Mouse (Mus musculus) limb, embryonic 14.5 days (tissue): ENCODE measurements around the gene Snrk. TPM values are rescaled to one million over a fixed set of nuclear protein-coding genes. Genes with fewer than 3 reads are reported as not detected.

ENCODE experiments used
- ATAC-seq: fragments of 200-750 bp; cut with Nextera tagmentation; 2 replicates; pipeline ENCODE4 v1.8.0; 2017; ENCODE audit warnings: low read depth, moderate number of reproducible peaks, moderate TSS enrichment; ENCODE audit not compliant: low FRiP score
- DNase-seq: peaks from one replicate; pipeline ENCODE4 v3.0.0-alpha.2; 2015; ENCODE audit warnings: low spot score
- H3K27ac ChIP-seq: fragments of 300-500 bp; sonication (generic); replicated peaks from 2 replicates; pipeline ENCODE4 v1.5.1; 2014; ENCODE audit warnings: low read depth, mild to moderate bottlenecking, low read length, moderate library complexity, mixed read lengths
- H3K27me3 ChIP-seq: fragments of 300-500 bp; sonication (generic); 2 replicates; pipeline ENCODE4 v1.6.1; 2014; ENCODE audit warnings: low read length, mixed read lengths; ENCODE audit not compliant: control insufficient read depth, insufficient read depth
- H3K36me3 ChIP-seq: fragments of 300-500 bp; sonication (generic); 2 replicates; pipeline ENCODE4 v1.6.1; 2014; ENCODE audit warnings: mild to moderate bottlenecking, low read length, moderate library complexity, mixed read lengths; ENCODE audit not compliant: control insufficient read depth, insufficient read depth
- H3K4me1 ChIP-seq: fragments of 300-500 bp; sonication (generic); 2 replicates; pipeline ENCODE4 v1.6.1; 2014; ENCODE audit warnings: antibody characterized with exemption, low read length, mixed read lengths; ENCODE audit not compliant: control insufficient read depth, insufficient read depth
- H3K4me2 ChIP-seq: fragments of 300-500 bp; sonication (generic); replicated peaks from 2 replicates; pipeline ENCODE4 v1.6.1; 2014; ENCODE audit warnings: low read depth, mild to moderate bottlenecking, low read length, moderate library complexity; ENCODE audit not compliant: severe bottlenecking
- H3K4me3 ChIP-seq: fragments of 300-500 bp; sonication (generic); replicated peaks from 2 replicates; pipeline ENCODE4 v1.5.1; 2014; ENCODE audit warnings: low read length
- H3K9ac ChIP-seq: fragments of 300-500 bp; sonication (generic); 2 replicates; pipeline ENCODE4 v1.6.1; 2014; ENCODE audit warnings: mild to moderate bottlenecking, low read depth, low read length, moderate library complexity; ENCODE audit not compliant: severe bottlenecking
- H3K9me3 ChIP-seq: fragments of 300-500 bp; sonication (generic); 2 replicates; pipeline ENCODE4 v1.6.1; 2016; ENCODE audit warnings: low read length; ENCODE audit not compliant: control insufficient read depth
- POLR2A ChIP-seq: fragments of 200-500 bp; IDR thresholded peaks from 2 replicates; pipeline ENCODE4 v1.8.0; 2012; ENCODE audit warnings: inconsistent platforms, mild to moderate bottlenecking, moderate library complexity, borderline replicate concordance; ENCODE audit not compliant: insufficient read depth, insufficient read length; ENCODE audit errors: extremely low read depth
- WGBS: fragments of 180-500 bp; shearing (Covaris S2); extraction: QIAGEN DNeasy Blood & Tissue Kit; methylation state at CpG from one replicate; pipeline ENCODE4 v1.1.7; 2014; 5-methylcytosine and 5-hydroxymethylcytosine counted together
- polyA plus RNA-seq, 2 experiments: library from polyadenylated mRNA; depleted of rRNA in 1 of 2; stranded (reverse) in 1 of 2; unstranded in 1 of 2; fragments of >200 nt; fragmentation: Nextera tagmentation in 1 of 2; extraction: Ambion mirVana in 1 of 2; gene quantifications; 2 replicates each; pipeline versions ENCODE4 v1.2.1 to v1.2.3; 2012 to 2014

Snrk gene
- polyA plus RNA-seq, 2 experiments, result 40.2 to 50.1 TPM

GRCm38 (mm10) chr9:122172612-122173186, 55.6 kb downstream of the Snrk start:
- 0 out of 2 replicates have a peak, but pooled peaks cover 3% of the 10 kb centered on the region for H3K4me1 ChIP-seq
- no peak overlapping the region for H3K27ac ChIP-seq
- no peak overlapping the region for H3K4me3 ChIP-seq
- no peak for DNase-seq
- 0 out of 2 replicates have a peak, but pooled peaks cover 8% of the 10 kb centered on the region for H3K36me3 ChIP-seq
- no peaks in the 10 kb centered on the region for H3K9me3 ChIP-seq
- no peaks in the 10 kb centered on the region for H3K27me3 ChIP-seq
- no peak for TF ChIP-seq POLR2A
- no peak for ATAC-seq
- H3K4me2 ChIP-seq, result no peak overlapping the region
- WGBS, result 85% methylated on average over 11 of the region's 11 CpGs
- H3K9ac ChIP-seq, result no peak overlapping the region

DNA sequence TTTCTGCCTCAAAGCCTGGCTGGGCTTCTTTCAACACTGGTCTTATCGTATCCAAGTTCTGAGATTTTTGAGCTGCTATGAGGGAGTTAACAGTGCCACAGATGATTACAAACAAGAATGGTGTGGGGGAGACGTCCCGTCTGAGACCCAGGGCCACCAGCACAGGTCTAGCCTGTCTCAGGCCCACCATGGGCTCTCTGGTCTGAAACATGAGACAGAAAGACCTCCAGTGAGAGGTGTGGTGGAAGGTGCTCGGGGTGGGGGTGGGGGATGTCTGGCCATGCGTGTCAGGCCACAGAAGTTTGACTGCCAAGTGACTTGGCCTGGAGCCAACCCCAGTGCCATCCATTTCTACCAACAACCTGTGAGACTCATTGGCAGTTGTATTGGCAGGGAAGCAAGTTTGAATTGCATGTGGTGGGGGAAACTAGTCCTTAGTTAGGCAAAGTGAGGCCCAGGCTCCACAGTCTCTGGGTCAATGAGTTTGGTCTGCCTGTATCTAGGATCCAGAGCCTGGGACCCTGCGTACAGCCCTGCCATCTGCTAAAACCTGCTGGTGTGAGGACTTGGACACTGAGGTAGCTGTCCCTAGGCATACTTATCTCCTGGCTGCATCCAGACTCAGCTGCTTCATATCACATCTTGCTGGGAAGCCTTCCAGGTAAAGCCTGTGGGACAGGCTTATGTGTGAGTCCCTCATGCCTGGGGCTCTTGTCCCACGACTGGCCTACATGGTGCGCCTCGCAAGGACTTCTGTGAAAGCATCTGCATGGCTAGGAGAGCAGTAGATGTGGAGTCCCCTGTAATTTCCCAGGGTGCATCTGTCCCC, 56.6 kb downstream of the Snrk start:
- 68% methylated on average over 9 of the region's 9 CpGs for WGBS
- H3K9me3 ChIP-seq, result no peaks in the 10 kb centered on the region
- no peak for DNase-seq
- TF ChIP-seq POLR2A, result no peak
- 0 out of 2 replicates have a peak, but pooled peaks cover 8% of the 10 kb centered on the region for H3K36me3 ChIP-seq
- H3K27ac ChIP-seq, result no peak overlapping the region
- H3K4me1 ChIP-seq, result peaks cover 7% of the 10 kb centered on the region; the same call in 1 of the 2 replicates
- no peak overlapping the region for H3K9ac ChIP-seq
- H3K4me3 ChIP-seq, result no peak overlapping the region
- ATAC-seq, result no peak
- no peaks in the 10 kb centered on the region for H3K27me3 ChIP-seq
- no peak overlapping the region for H3K4me2 ChIP-seq

- Histone ChIP-seq H3K27me3 (no peaks in the 10 kb centered on the region), H3K9me3 (no peaks in the 10 kb centered on the region), H3K4me2 (no peak overlapping the region), H3K4me1 (peaks cover 11% of the 10 kb centered on the region; the same call in 1 of the 2 replicates), H3K4me3 (no peak overlapping the region), H3K36me3 (0 out of 2 replicates have a peak, but pooled peaks cover 6% of the 10 kb centered on the region), H3K9ac (no peak overlapping the region), H3K27ac (no peak overlapping the region)
- TF ChIP-seq POLR2A, result no peak
- DNase-seq (no peak), ATAC-seq (no peak)
- WGBS, result 90% methylated on average over 6 of the region's 6 CpGs
Observed at GRCm38 (mm10) chr9:122174723-122175122, 57.7 kb downstream of the Snrk start.

- no peak for DNase-seq
- 79% methylated on average over 7 of the region's 7 CpGs for WGBS
- no peak overlapping the region for H3K27ac ChIP-seq
- no peak overlapping the region for H3K9ac ChIP-seq
- no peak overlapping the region for H3K4me3 ChIP-seq
- peaks cover 11% of the 10 kb centered on the region; the same call in 1 of the 2 replicates for H3K4me1 ChIP-seq
- H3K4me2 ChIP-seq, result no peak overlapping the region
- ATAC-seq, result no peak
- no peaks in the 10 kb centered on the region for H3K27me3 ChIP-seq
- H3K36me3 ChIP-seq, result 0 out of 2 replicates have a peak, but pooled peaks cover 4% of the 10 kb centered on the region
- TF ChIP-seq POLR2A, result no peak
- no peaks in the 10 kb centered on the region for H3K9me3 ChIP-seq
Observed at GRCm38 (mm10) chr9:122177256-122178220, 60.5 kb downstream of the Snrk start.

DNA sequence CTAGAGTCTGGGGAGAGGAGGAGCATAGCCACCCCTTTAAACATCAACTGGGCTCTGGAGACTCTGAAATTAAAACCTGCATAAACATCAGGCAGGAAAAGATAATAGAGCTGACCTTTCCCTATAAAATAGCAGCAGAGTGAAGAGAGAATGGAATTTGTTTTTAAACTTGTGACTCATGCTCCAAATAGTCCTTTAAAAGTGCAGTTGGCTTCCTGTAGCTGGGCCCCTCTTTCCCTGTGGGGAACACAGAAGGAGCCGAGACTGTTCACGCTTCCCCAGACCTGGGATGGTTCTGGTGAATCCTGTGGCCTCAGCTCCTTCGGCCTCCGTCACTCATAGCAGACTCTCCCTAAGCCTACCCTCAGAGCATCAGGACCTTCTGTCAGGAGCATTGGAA, 61.4 kb downstream of the Snrk start:
- H3K4me2 ChIP-seq, result no peak overlapping the region
- no peak overlapping the region for H3K4me3 ChIP-seq
- H3K9ac ChIP-seq, result no peak overlapping the region
- TF ChIP-seq POLR2A, result no peak
- no peak overlapping the region for H3K27ac ChIP-seq
- no peaks in the 10 kb centered on the region for H3K9me3 ChIP-seq
- peaks cover 7% of the 10 kb centered on the region; the same call in 1 of the 2 replicates for H3K4me1 ChIP-seq
- H3K27me3 ChIP-seq, result no peaks in the 10 kb centered on the region
- no peaks in the 10 kb centered on the region for H3K36me3 ChIP-seq
- DNase-seq (no peak), ATAC-seq (peak; percentile 50; the same call in 1 of the 2 replicates)
- WGBS, result 67% methylated on average over 4 of the region's 4 CpGs
